Mouse (Mus musculus): ENCODE data around the gene Mcf2l. TPM values are rescaled to one million over a fixed set of nuclear protein-coding genes. Genes with fewer than 3 reads are reported as not detected.

Gene Mcf2l
- polyA plus RNA-seq, 1 experiment: 2.9 TPM

- H3K27ac ChIP-seq (ENCODE audit: insufficient read depth, low read length): no peak overlapping the region
- H3K36me3 ChIP-seq (ENCODE audit: control insufficient read depth, insufficient read depth, low read length): no peaks in the 10 kb centered on the region
- H3K4me1 ChIP-seq (ENCODE audit: control insufficient read depth, insufficient read depth, insufficient read length): no peaks in the 10 kb centered on the region
- no peak for DNase-seq (ENCODE audit: low read depth in 1 of 2, low spot score in 2 of 2)
- no peaks in the 10 kb centered on the region for H3K27me3 ChIP-seq (ENCODE audit: control insufficient read depth, insufficient read depth, low read length)
- WGBS: 75% methylated on average over 13 of the region's 13 CpGs
- no peak overlapping the region for H3K4me3 ChIP-seq (ENCODE audit: extremely low read depth, insufficient read depth, insufficient read length)
- no peak for TF ChIP-seq CTCF (IDR thresholded peaks at IDR 0.05; ENCODE audit: extremely low read depth, insufficient read depth, insufficient read length, insufficient replicate concordance)
- TF ChIP-seq POLR2A (IDR thresholded peaks at IDR 0.05; ENCODE audit: low read depth, low read length): no peak
Observed at GRCm38 (mm10) chr8:12962541-12963380, 89.2 kb downstream of the Mcf2l start.

DNA sequence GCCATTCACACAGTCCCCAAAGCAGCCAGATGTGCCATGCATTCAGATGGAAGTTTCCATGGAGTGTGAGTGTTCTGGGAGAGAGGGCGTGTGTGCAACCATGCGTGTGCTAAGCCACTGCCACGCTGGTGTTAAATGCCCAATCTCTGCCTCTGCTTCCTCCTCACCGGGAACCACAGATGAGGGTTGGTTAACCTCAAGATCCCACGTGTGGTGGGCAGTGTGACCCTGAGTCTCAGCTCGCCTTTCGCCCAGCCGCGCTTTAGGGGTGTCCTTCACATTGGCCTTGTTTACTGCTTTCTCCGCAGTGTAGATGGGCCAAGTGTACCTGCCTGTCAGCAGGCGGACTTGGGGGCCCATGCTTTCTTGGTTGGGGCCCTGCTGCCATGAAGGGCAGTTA, 102.7 kb downstream of the Mcf2l start:
- H3K4me1 ChIP-seq (ENCODE audit: control insufficient read depth, insufficient read depth, insufficient read length): no peaks in the 10 kb centered on the region
- 26% methylated on average over 11 of the region's 11 CpGs for whole genome bisulfite sequencing

DNA sequence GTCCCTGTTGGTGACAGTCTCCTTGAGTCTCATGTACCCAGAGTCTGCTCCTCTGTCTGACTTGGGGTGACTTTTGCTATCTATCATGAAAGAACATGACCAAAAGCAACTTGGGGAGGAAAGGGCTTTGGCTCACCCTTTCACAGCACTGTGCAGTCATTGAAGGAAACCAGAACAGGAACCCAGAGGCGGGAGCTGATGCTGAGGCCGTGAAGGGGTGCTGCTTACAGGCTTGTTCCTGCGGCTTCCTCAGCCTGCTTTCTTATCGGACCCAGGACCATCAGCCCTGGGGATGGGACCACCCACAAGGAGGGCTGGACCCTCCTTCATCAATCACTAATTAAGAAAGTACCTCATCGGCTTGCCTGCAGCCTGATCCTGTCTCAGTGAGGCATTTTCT, 103.1 kb downstream of the Mcf2l start:
- Histone ChIP-seq H3K4me3 (ENCODE audit: extremely low read depth, insufficient read depth, insufficient read length) (no peak overlapping the region), H3K4me1 (ENCODE audit: control insufficient read depth, insufficient read depth, insufficient read length) (no peaks in the 10 kb centered on the region), H3K36me3 (ENCODE audit: control insufficient read depth, insufficient read depth, low read length) (no peaks in the 10 kb centered on the region), H3K27ac (ENCODE audit: insufficient read depth, low read length) (no peak overlapping the region), H3K27me3 (ENCODE audit: control insufficient read depth, insufficient read depth, low read length) (no peaks in the 10 kb centered on the region)
- no peak for TF ChIP-seq CTCF (IDR thresholded peaks at IDR 0.05; ENCODE audit: extremely low read depth, insufficient read depth, insufficient read length, insufficient replicate concordance)
- no peak for TF ChIP-seq POLR2A (IDR thresholded peaks at IDR 0.05; ENCODE audit: low read depth, low read length)
- 11% methylated on average over 5 of the region's 5 CpGs for WGBS
- no peak for DNase-seq (ENCODE audit: low read depth in 1 of 2, low spot score in 2 of 2)

More for the DNA sequence above, 102.7 kb downstream of the Mcf2l start:
- Histone ChIP-seq H3K27me3 (ENCODE audit: control insufficient read depth, insufficient read depth, low read length) (no peaks in the 10 kb centered on the region), H3K4me3 (ENCODE audit: extremely low read depth, insufficient read depth, insufficient read length) (no peak overlapping the region), H3K27ac (ENCODE audit: insufficient read depth, low read length) (no peak overlapping the region), H3K36me3 (ENCODE audit: control insufficient read depth, insufficient read depth, low read length) (no peaks in the 10 kb centered on the region)
- no peak for DNase-seq (ENCODE audit: low read depth in 1 of 2, low spot score in 2 of 2)
- no peak for TF ChIP-seq POLR2A (IDR thresholded peaks at IDR 0.05; ENCODE audit: low read depth, low read length)
- TF ChIP-seq CTCF (IDR thresholded peaks at IDR 0.05; ENCODE audit: extremely low read depth, insufficient read depth, insufficient read length, insufficient replicate concordance): no peak

DNA sequence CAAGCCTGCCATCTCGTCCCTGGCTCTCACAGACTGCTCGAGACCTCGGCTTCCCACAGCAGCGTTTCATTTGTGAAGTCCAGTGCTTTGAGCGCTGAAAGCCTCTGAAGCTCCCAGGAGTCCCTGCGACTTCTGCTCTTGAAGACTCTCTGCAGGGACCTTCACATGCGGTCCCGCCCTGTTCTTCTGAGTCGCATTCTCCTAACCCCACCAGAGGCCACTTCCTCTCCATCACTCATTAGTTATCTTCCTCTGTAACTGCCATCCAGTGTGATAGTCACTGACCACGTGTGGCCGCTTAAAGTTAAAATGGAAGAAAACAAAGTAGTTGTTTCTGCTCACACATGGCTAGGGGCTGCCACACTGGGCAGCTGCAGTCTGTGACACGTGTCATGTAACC, 103.7 kb downstream of the Mcf2l start:
- TF ChIP-seq POLR2A (IDR thresholded peaks at IDR 0.05; ENCODE audit: low read depth, low read length) (no peak), CTCF (IDR thresholded peaks at IDR 0.05; ENCODE audit: extremely low read depth, insufficient read depth, insufficient read length, insufficient replicate concordance) (no peak)
- H3K4me1 ChIP-seq (ENCODE audit: control insufficient read depth, insufficient read depth, insufficient read length): no peaks in the 10 kb centered on the region
- H3K27ac ChIP-seq (ENCODE audit: insufficient read depth, low read length): no peak overlapping the region
- H3K36me3 ChIP-seq (ENCODE audit: control insufficient read depth, insufficient read depth, low read length): no peaks in the 10 kb centered on the region
- 7% methylated on average over 12 of the region's 12 CpGs for WGBS
- H3K27me3 ChIP-seq (ENCODE audit: control insufficient read depth, insufficient read depth, low read length): no peaks in the 10 kb centered on the region
- no peak for DNase-seq (ENCODE audit: low read depth in 1 of 2, low spot score in 2 of 2)
- H3K4me3 ChIP-seq (ENCODE audit: extremely low read depth, insufficient read depth, insufficient read length): no peak overlapping the region

GRCm38 (mm10) chr8:12978308-12978707, 104.7 kb downstream of the Mcf2l start:
- Histone ChIP-seq H3K4me1 (ENCODE audit: control insufficient read depth, insufficient read depth, insufficient read length) (no peaks in the 10 kb centered on the region), H3K4me3 (ENCODE audit: extremely low read depth, insufficient read depth, insufficient read length) (no peak overlapping the region), H3K27ac (ENCODE audit: insufficient read depth, low read length) (no peak overlapping the region), H3K27me3 (ENCODE audit: control insufficient read depth, insufficient read depth, low read length) (no peaks in the 10 kb centered on the region), H3K36me3 (ENCODE audit: control insufficient read depth, insufficient read depth, low read length) (no peaks in the 10 kb centered on the region)
- no peak for DNase-seq (ENCODE audit: low read depth in 1 of 2, low spot score in 2 of 2)
- TF ChIP-seq CTCF (IDR thresholded peaks at IDR 0.05; ENCODE audit: extremely low read depth, insufficient read depth, insufficient read length, insufficient replicate concordance): no peak
- no peak for TF ChIP-seq POLR2A (IDR thresholded peaks at IDR 0.05; ENCODE audit: low read depth, low read length)
- 75% methylated on average over 2 of the region's 2 CpGs for WGBS

DNA sequence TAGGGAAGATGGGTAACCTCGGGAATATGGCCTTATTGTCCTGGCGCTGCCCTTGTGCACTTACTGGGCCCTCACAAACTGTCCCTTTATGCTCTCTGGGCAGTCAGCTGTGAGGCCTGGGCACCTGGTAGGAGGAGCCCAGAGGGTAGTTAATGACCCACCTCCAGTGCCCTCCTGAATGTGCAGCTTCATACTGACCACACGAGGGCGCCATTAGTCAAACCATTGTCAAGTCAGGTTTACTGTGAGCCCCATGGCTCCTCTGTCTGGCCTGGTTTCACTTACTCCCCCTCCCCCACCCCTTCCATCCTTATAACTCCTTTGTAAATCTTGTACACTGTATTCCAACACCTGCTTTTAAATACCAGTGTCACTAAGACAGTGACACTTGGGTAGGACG, 105.1 kb downstream of the Mcf2l start:
- Histone ChIP-seq H3K27me3 (ENCODE audit: control insufficient read depth, insufficient read depth, low read length) (no peaks in the 10 kb centered on the region), H3K27ac (ENCODE audit: insufficient read depth, low read length) (no peak overlapping the region), H3K36me3 (ENCODE audit: control insufficient read depth, insufficient read depth, low read length) (no peaks in the 10 kb centered on the region), H3K4me1 (ENCODE audit: control insufficient read depth, insufficient read depth, insufficient read length) (no peaks in the 10 kb centered on the region), H3K4me3 (ENCODE audit: extremely low read depth, insufficient read depth, insufficient read length) (no peak overlapping the region)
- TF ChIP-seq CTCF (IDR thresholded peaks at IDR 0.05; ENCODE audit: extremely low read depth, insufficient read depth, insufficient read length, insufficient replicate concordance) (peak; percentile 61; the same call in 1 of the 2 replicates), POLR2A (IDR thresholded peaks at IDR 0.05; ENCODE audit: low read depth, low read length) (no peak)
- DNase-seq (ENCODE audit: low read depth in 1 of 2, low spot score in 2 of 2): peak in 1 of 2 experiments; percentile 12
- 44% methylated on average over 5 of the region's 5 CpGs for WGBS

All from spleen, adult 2 months (tissue).